Mouse (Mus musculus): ENCODE measurements at regions not wholly inside any gene's neighbourhood (a gene's known extent, or its start where the extent isn't known, plus 50 kb on each side); places are given as distances from the start of the nearest gene placed in this dataset.

GRCm38 (mm10) chr11:39934216-39934615 lies 760.8 kb downstream of the Mat2b start:
- WGBS: 84% methylated on average over 2 of the region's 2 CpGs

GRCm38 (mm10) chr11:39923977-39924527 lies 771.0 kb downstream of the Mat2b start:
- no peak for ATAC-seq (ENCODE audit: low FRiP score)
- WGBS: 38% methylated on average over 6 of the region's 6 CpGs

More at GRCm38 (mm10) chr11:39934216-39934615, 760.8 kb downstream of the Mat2b start:
- ATAC-seq (ENCODE audit: low FRiP score): no peak
- Histone ChIP-seq H3K4me3 (ENCODE audit: low read depth, low read length) (no peak overlapping the region), H3K27me3 (ENCODE audit: insufficient read depth, low read length) (no peaks in the 10 kb centered on the region), H3K27ac (ENCODE audit: low read depth, low read length) (no peak overlapping the region), H3K4me1 (ENCODE audit: insufficient read depth, low read length) (no peaks in the 10 kb centered on the region), H3K4me2 (ENCODE audit: low read depth, low read length, poor library complexity, severe bottlenecking) (no peak overlapping the region), H3K36me3 (ENCODE audit: insufficient read depth, low read length) (no peaks in the 10 kb centered on the region), H3K9me3 (ENCODE audit: low read length) (no peaks in the 10 kb centered on the region), H3K9ac (replicated peaks; ENCODE audit: low read length, poor library complexity, severe bottlenecking) (no peak overlapping the region)
- TF ChIP-seq CTCF (IDR thresholded peaks at IDR 0.05): no peak
- DNase-seq (ENCODE audit: low spot score): no peak

DNA sequence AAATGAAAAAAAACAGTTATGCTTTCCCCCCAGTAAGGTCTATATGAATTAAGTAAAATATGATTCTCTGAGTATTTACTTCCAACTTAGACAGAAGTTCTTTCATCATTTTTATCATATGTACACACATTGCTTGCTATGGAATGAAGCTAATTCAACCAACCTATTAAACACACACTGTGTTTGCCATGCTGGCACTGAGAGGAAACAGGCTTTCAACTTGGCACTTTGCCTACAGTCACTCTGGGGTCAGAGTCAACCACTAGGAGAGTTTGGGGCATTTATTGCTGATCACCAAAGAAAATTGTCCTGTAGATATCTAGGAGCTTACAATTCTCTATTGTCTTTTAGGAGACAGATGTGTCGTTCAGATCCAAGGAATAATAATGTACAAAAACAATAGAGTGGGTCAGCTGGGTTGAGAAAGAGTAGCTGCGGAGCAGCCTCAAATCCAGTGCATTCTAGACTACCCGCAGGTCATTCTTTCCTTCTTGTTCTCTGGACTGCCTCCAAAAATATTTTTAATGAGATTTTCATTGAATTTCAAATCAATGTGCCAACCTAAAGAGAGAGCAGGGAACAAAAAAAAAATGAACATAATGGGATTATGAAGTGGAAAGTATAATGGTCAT lies 777.2 kb downstream of the Mat2b start:
- no peak overlapping the region for H3K4me3 ChIP-seq (ENCODE audit: low read depth, low read length)
- no peak overlapping the region for H3K9ac ChIP-seq (replicated peaks; ENCODE audit: low read length, poor library complexity, severe bottlenecking)
- no peak overlapping the region for H3K27ac ChIP-seq (ENCODE audit: low read depth, low read length)
- no peaks in the 10 kb centered on the region for H3K36me3 ChIP-seq (ENCODE audit: insufficient read depth, low read length)
- no peak for TF ChIP-seq CTCF (IDR thresholded peaks at IDR 0.05)
- no peak overlapping the region for H3K4me2 ChIP-seq (ENCODE audit: low read depth, low read length, poor library complexity, severe bottlenecking)
- no peaks in the 10 kb centered on the region for H3K4me1 ChIP-seq (ENCODE audit: insufficient read depth, low read length)
- ATAC-seq (ENCODE audit: low FRiP score) (no peak), DNase-seq (ENCODE audit: low spot score) (peak; percentile 56)
- WGBS: 36% methylated on average over 3 of the region's 3 CpGs
- no peaks in the 10 kb centered on the region for H3K9me3 ChIP-seq (ENCODE audit: low read length)
- H3K27me3 ChIP-seq (ENCODE audit: insufficient read depth, low read length): no peaks in the 10 kb centered on the region

More at GRCm38 (mm10) chr11:39923977-39924527, 771.0 kb downstream of the Mat2b start:
- no peak for TF ChIP-seq CTCF (IDR thresholded peaks at IDR 0.05)
- Histone ChIP-seq H3K27me3 (ENCODE audit: insufficient read depth, low read length) (no peaks in the 10 kb centered on the region), H3K36me3 (ENCODE audit: insufficient read depth, low read length) (no peaks in the 10 kb centered on the region), H3K9ac (replicated peaks; ENCODE audit: low read length, poor library complexity, severe bottlenecking) (no peak overlapping the region), H3K9me3 (ENCODE audit: low read length) (no peaks in the 10 kb centered on the region), H3K27ac (ENCODE audit: low read depth, low read length) (no peak overlapping the region), H3K4me2 (ENCODE audit: low read depth, low read length, poor library complexity, severe bottlenecking) (no peak overlapping the region), H3K4me1 (ENCODE audit: insufficient read depth, low read length) (no peaks in the 10 kb centered on the region), H3K4me3 (ENCODE audit: low read depth, low read length) (no peak overlapping the region)
- peak; percentile 33 for DNase-seq (ENCODE audit: low spot score)

- H3K4me3 ChIP-seq (ENCODE audit: low read depth, low read length): no peak overlapping the region
- H3K4me2 ChIP-seq (ENCODE audit: low read depth, low read length, poor library complexity, severe bottlenecking): no peak overlapping the region
- no peak overlapping the region for H3K9ac ChIP-seq (replicated peaks; ENCODE audit: low read length, poor library complexity, severe bottlenecking)
- no peaks in the 10 kb centered on the region for H3K9me3 ChIP-seq (ENCODE audit: low read length)
- H3K27me3 ChIP-seq (ENCODE audit: insufficient read depth, low read length): no peaks in the 10 kb centered on the region
- H3K27ac ChIP-seq (ENCODE audit: low read depth, low read length): no peak overlapping the region
- H3K4me1 ChIP-seq (ENCODE audit: insufficient read depth, low read length): no peaks in the 10 kb centered on the region
- no peak for TF ChIP-seq CTCF (IDR thresholded peaks at IDR 0.05)
- 32% methylated on average over 6 of the region's 6 CpGs for WGBS
- H3K36me3 ChIP-seq (ENCODE audit: insufficient read depth, low read length): no peaks in the 10 kb centered on the region
- ATAC-seq (ENCODE audit: low FRiP score): no peak
- DNase-seq (ENCODE audit: low spot score): peak; percentile 9
These were observed 795.3 kb downstream of the Mat2b start for GRCm38 (mm10) chr11:39899644-39900225.

DNA sequence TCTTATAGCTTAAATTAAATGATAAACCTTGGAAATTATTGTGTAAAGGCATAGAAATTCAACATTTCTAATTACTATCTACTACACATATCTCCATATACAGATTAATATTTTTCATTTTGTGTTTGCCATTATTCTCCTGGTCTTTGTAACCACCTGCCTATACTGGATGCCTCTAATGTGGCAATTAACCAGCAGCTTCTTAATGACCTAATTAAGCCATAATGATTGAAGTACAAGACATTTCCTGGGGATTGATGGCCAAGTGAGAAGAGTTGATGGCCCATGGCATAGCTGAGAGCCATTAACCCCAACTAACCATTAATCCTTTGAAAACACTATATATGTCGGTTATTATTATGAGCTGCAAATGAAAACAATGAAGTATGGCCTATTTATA lies 811.7 kb downstream of the Mat2b start:
- Histone ChIP-seq H3K9ac (replicated peaks; ENCODE audit: low read length, poor library complexity, severe bottlenecking) (no peak overlapping the region), H3K27me3 (ENCODE audit: insufficient read depth, low read length) (no peaks in the 10 kb centered on the region), H3K27ac (ENCODE audit: low read depth, low read length) (no peak overlapping the region), H3K9me3 (ENCODE audit: low read length) (no peaks in the 10 kb centered on the region), H3K4me2 (ENCODE audit: low read depth, low read length, poor library complexity, severe bottlenecking) (no peak overlapping the region), H3K4me1 (ENCODE audit: insufficient read depth, low read length) (no peaks in the 10 kb centered on the region), H3K36me3 (ENCODE audit: insufficient read depth, low read length) (no peaks in the 10 kb centered on the region), H3K4me3 (ENCODE audit: low read depth, low read length) (no peak overlapping the region)
- no peak for ATAC-seq (ENCODE audit: low FRiP score)
- WGBS: 77% methylated on average over 1 of the region's 1 CpGs
- no peak for TF ChIP-seq CTCF (IDR thresholded peaks at IDR 0.05)
- no peak for DNase-seq (ENCODE audit: low spot score)

DNA sequence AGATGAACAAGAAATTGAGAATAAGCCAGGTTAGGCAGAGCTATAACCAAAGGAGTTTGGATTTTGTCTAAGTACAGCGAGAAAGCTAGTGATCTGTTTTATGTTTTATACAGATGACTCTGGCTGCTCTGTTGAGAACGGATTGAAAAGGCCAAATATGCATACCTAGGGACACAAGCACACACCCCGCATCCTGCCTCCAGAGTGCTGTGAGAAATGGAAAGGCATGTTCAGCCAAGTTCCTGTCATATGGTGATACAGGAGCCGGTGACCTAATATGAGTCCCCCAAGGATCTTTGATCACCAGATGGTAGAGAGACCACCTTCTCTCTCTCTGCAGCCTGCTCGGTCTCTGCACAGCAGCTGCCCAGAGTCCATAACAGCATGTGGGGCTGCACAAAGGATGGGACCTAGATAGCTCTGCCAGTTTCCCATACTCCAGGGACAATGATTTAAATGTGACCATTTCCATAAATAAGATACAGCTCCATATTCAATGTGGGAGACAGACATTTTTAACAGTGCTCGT lies 826.5 kb downstream of the Mat2b start:
- Histone ChIP-seq H3K27ac (ENCODE audit: low read depth, low read length) (no peak overlapping the region), H3K27me3 (ENCODE audit: insufficient read depth, low read length) (no peaks in the 10 kb centered on the region), H3K4me1 (ENCODE audit: insufficient read depth, low read length) (no peaks in the 10 kb centered on the region), H3K4me2 (ENCODE audit: low read depth, low read length, poor library complexity, severe bottlenecking) (no peak overlapping the region), H3K4me3 (ENCODE audit: low read depth, low read length) (no peak overlapping the region), H3K36me3 (ENCODE audit: insufficient read depth, low read length) (no peaks in the 10 kb centered on the region), H3K9ac (replicated peaks; ENCODE audit: low read length, poor library complexity, severe bottlenecking) (no peak overlapping the region), H3K9me3 (ENCODE audit: low read length) (no peaks in the 10 kb centered on the region)
- no peak for TF ChIP-seq CTCF (IDR thresholded peaks at IDR 0.05)
- peak; percentile 46 for DNase-seq (ENCODE audit: low spot score)
- 67% methylated on average over 6 of the region's 6 CpGs for WGBS
- ATAC-seq (ENCODE audit: low FRiP score): no peak; the same call in 1 of the 2 replicates
